Mouse (Mus musculus): ENCODE measurements at regions not wholly inside any gene's neighbourhood (a gene's known extent, or its start where the extent isn't known, plus 50 kb on each side); places are given as distances from the start of the nearest gene placed in this dataset.

- CTCF ChIA-PET: no interaction called here
Measured at GRCm38 (mm10) chr6:74033811-74034210, 564.3 kb upstream of the 4931417E11Rik start.

DNA sequence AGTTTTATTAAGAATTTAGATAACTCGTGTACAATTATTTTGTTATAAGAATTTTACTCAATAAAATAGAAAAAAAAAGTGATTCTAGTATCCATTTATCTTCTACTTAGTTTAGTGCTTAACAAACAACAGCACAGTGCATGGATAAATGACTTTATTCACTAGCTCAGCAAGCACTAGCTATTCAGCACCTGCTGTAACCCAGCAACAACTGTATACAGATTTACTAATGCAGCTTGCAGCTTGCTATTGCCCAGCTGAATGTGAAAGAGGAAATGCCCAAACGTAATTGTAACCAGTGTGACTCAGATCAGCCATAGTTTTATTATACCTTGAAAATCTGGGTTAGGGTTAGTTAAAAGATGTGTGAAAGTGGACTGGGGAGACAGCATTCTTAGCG lies 547.6 kb upstream of the 4931417E11Rik start:
- ChIA-PET POLR2A (no interaction called here), CTCF (no interaction called here)

More at GRCm38 (mm10) chr6:74033811-74034210, 564.3 kb upstream of the 4931417E11Rik start:
- POLR2A ChIA-PET: no interaction called here

GRCm38 (mm10) chr6:73981742-73982141 lies 512.3 kb upstream of the 4931417E11Rik start:
- ChIA-PET POLR2A (no interaction called here), CTCF (no interaction called here)

DNA sequence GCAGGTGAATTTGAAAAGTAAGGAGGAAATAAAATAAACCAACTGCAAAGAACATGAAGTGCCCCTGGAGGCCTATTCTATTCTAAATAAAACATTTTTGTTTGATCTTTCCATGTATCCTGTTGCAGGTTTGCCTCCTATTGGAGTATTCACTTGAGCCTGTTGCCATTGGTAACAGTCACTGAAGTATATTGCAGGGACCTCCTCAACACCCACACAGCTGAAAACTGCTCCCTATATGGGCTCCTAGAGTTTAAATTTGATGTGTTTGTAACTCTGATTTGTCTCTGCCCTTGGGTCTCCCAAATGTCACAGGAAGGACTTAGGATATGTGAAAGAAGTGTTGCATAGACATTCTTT lies 480.4 kb upstream of the 4931417E11Rik start:
- CTCF ChIA-PET: no interaction called here
- POLR2A ChIA-PET: no interaction called here

DNA sequence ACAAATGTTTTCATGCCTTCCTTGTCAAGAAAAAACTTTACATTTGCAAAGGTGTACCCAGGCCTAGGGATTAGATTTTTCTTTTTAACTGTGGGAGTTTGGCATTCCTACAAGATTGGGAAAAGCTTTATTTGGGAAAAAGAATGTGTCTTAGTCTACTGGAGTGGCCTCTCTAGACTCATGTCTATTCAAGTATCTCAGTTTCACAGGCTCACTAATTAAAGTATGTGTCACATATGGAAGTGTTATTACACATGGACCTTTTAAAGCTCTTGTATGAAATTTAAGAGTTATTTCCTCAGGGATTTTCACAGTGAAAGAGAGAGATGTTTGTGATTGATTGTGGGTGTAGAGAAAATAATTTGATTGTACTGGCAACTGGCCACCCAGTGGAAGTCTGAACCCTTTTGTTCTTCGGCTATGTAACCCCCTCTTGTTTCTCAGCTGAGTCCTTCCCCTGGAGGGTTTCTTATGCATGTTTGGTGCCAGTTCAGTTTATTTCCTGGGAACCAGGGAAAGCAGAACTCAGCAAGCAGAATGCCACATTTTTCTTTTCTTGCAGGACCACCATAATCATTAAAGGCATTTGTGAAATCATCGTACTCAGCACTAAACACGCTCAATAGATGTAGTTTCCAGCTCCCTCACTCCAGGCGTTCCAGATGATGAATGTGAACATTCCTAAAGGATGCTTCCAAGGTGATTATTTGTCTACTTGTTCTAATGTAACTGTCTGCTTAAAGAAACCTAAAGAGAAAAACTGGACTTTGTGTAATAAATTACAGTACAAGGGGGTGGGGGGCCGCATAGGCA lies 479.9 kb upstream of the 4931417E11Rik start:
- ChIA-PET CTCF (no interaction called here), POLR2A (no interaction called here)

DNA sequence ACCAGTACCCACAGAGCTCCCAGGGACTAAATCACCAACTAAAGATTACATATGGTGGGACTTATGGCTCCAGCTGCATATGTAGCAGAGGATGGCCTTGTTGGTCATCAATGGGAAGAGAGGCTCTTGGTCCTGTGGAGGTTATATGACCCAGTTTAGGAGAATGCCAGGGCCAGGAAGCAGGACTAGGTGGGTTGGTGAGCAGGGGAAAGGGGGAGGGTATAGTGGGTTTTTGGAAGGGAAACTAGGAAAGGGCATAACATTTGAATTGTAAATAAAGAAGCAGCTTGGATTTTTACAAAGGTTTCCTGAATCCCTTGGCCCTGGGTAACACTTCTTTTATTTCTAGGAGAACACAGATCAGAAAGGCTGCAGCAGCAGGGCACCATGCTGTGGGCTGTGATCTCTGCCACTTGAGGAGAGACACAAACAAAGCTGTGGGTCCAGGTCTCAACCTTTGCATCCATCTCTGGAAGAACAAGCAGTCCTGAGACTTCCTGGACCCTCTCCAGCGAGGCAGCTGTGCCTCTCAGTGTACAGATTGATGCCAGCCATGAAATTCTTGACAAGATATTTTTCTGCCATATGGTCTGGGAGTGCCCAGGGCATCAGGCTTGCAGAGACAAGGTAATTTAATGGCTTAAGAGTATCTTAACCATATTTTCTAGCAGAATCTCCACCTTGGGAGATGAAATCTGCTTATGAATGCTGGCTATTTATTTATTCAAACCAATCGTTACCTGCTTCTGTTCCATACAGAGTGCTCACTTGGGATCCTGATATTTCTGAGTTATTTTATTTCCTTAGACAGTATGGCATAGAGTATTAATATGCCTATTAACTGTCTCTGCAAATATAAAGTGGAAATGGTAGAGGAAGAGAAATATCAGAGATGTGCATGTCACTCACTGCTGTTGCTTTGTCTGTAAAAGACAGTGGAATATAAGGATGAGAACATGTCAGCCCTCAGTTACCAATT lies 444.2 kb upstream of the 4931417E11Rik start:
- CTCF ChIA-PET: no interaction called here
- POLR2A ChIA-PET: interaction anchor here in 1 of 4 experiments (0.6 kb wide), 1 partner anchor 899 kb away, joined by 3 read pairs; no protein-coding TSS in a partner anchor

DNA sequence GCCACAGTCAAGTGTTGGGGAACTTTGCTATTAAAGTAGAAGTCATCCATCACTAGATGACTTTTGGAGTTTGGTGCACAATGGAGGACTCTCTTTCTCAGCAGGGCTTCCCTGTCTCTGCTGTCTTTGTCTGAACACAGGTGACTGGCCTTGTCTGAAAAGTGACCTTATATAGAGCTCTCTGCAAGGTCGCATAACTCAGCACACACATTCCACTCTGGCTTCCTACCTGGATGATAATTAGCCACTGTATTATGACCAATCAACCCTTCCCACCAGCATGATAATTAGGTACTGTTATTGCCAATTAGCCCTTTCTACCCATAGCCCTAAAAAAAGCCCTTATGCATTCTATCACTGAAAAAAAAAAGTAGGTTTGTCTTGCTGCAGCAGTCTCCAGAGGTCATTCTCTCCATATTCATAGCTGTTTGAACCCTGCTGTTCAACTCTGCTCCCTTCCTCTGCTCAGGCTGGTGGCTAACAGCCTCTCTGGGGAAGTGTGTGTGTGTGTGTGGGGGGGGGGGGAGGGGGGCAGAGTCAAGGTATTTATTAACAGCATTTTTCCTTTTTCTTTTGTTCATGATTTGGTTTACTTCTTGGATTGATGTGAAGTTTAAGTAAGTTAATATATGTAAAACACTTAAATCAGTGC lies 419.8 kb upstream of the 4931417E11Rik start:
- CTCF ChIA-PET: no interaction called here
- POLR2A ChIA-PET: interaction anchor here in 1 of 4 experiments (1.1 kb wide), 1 partner anchor 11 kb away, joined by 3 read pairs; no protein-coding TSS in a partner anchor

DNA sequence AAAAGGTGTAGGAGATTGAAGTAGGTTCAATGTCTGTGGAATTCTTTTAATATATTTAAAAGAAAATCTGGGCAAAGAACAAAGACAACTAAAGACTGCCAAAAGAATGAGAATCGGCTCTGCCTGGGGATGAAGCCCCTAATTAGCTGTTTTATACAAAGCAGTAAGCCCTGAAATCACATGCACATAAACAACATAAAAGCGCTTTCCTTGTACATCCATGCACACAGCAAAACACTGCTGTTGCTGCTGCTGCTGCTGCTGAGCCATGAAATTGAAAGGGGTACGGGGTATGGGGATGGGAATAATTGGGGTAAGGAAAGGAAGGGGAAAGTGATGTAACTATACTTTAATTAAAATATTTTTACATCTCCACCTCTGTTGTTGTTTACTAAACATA lies 409.2 kb upstream of the 4931417E11Rik start:
- CTCF ChIA-PET: no interaction called here
- POLR2A ChIA-PET: no interaction called here

DNA sequence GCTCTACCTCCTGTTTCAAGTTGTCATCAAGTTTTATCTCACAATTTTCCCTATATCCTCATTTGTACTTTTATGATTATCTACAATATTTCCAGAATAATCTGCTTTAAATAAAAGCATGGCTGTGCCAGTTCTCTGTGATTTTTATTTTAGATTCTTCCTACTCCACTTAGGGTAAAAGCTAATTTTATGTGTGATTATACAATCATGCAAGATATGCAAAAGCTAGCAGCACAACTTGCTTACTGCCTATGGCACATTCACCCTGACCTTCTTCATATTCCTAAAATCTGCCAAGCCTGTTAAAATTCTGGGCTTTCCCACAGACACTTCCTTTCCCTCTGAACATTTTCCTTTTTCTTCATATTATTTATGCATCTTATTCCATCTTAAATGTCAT lies 399.2 kb upstream of the 4931417E11Rik start:
- CTCF ChIA-PET: no interaction called here
- POLR2A ChIA-PET: no interaction called here
